Mouse (Mus musculus): ENCODE measurements around the gene Tmem87b.

- no peak for TF ChIP-seq POLR2A (IDR thresholded peaks at IDR 0.05; ENCODE audit: low read depth, low read length)
- TF ChIP-seq CTCF (IDR thresholded peaks at IDR 0.05; ENCODE audit: borderline replicate concordance, insufficient read depth, low read length) = no peak
Observed at GRCm38 (mm10) chr2:128881236-128881635, 63.3 kb downstream of the Tmem87b start.

Data from embryonic fibroblast, embryonic 13.5 days (primary cell).